Mouse (Mus musculus) liver, embryonic 11.5 days (tissue): Measurements from ENCODE around the gene Nup107. TPM values are rescaled to one million over a fixed set of nuclear protein-coding genes. Genes with fewer than 3 reads are reported as not detected.
A peak's percentile ranks its signal among the peaks of the same experiment; 100 is the strongest.

Experiments
- ATAC-seq: fragments of 200-750 bp; cut with Nextera tagmentation; replicated peaks from 2 replicates; pipeline ENCODE4 v1.8.0; 2017; ENCODE audit warnings: moderate number of reproducible peaks, mild to moderate bottlenecking, moderate TSS enrichment, moderate library complexity; ENCODE audit not compliant: low FRiP score
- DNase-seq: peaks from one replicate; pipeline ENCODE4 v3.0.0-alpha.2; 2017; ENCODE audit warnings: low spot score
- H3K27ac ChIP-seq: fragments of 300-500 bp; sonication (generic); 2 replicates; pipeline ENCODE4 v1.5.1; 2014; ENCODE audit warnings: mild to moderate bottlenecking, low read depth, low read length, control low read depth
- H3K27me3 ChIP-seq: fragments of 300-500 bp; sonication (generic); replicated peaks from 2 replicates; pipeline ENCODE4 v1.6.1; 2014; ENCODE audit warnings: low read length, mixed read lengths; ENCODE audit not compliant: control insufficient read depth, insufficient read depth
- H3K36me3 ChIP-seq: fragments of 300-500 bp; sonication (generic); 2 replicates; pipeline ENCODE4 v1.6.1; 2014; ENCODE audit warnings: mild to moderate bottlenecking, low read length, moderate library complexity, mixed read lengths; ENCODE audit not compliant: control insufficient read depth, insufficient read depth
- H3K4me1 ChIP-seq: fragments of 300-500 bp; sonication (generic); replicated peaks from 2 replicates; pipeline ENCODE4 v1.6.1; 2014; ENCODE audit warnings: low read length, mixed read lengths; ENCODE audit not compliant: control insufficient read depth, insufficient read depth
- H3K4me2 ChIP-seq: fragments of 300-500 bp; sonication (generic); 2 replicates; pipeline ENCODE4 v1.6.1; 2014; ENCODE audit warnings: mild to moderate bottlenecking, control low read depth, moderate library complexity
- H3K4me3 ChIP-seq: fragments of 300-500 bp; sonication (generic); 2 replicates; pipeline ENCODE4 v1.5.1; 2014; ENCODE audit warnings: low read depth, low read length, control low read depth
- H3K9ac ChIP-seq: fragments of 300-500 bp; sonication (generic); 2 replicates; pipeline ENCODE4 v1.6.1; 2014; ENCODE audit warnings: low read depth, low read length, control low read depth
- H3K9me3 ChIP-seq: fragments of 300-500 bp; sonication (generic); 2 replicates; pipeline ENCODE4 v1.6.1; 2016; ENCODE audit warnings: low read length, inconsistent platforms, mixed read lengths; ENCODE audit not compliant: control insufficient read depth
- WGBS: fragments of 180-500 bp; shearing (Covaris S2); extraction: QIAGEN DNeasy Blood & Tissue Kit; methylation state at CpG from one replicate; pipeline ENCODE4 v1.1.7; 2014; 5-methylcytosine and 5-hydroxymethylcytosine counted together
- polyA plus RNA-seq: library from polyadenylated mRNA; unstranded; fragments of >200 nt; fragmentation: Nextera tagmentation; extraction: Ambion mirVana; gene quantifications from 2 replicates; pipeline ENCODE4 v1.2.1, GENCODE M21; 2014

Gene Nup107
- polyA plus RNA-seq: 102 and 120 TPM in 2 replicates

DNA sequence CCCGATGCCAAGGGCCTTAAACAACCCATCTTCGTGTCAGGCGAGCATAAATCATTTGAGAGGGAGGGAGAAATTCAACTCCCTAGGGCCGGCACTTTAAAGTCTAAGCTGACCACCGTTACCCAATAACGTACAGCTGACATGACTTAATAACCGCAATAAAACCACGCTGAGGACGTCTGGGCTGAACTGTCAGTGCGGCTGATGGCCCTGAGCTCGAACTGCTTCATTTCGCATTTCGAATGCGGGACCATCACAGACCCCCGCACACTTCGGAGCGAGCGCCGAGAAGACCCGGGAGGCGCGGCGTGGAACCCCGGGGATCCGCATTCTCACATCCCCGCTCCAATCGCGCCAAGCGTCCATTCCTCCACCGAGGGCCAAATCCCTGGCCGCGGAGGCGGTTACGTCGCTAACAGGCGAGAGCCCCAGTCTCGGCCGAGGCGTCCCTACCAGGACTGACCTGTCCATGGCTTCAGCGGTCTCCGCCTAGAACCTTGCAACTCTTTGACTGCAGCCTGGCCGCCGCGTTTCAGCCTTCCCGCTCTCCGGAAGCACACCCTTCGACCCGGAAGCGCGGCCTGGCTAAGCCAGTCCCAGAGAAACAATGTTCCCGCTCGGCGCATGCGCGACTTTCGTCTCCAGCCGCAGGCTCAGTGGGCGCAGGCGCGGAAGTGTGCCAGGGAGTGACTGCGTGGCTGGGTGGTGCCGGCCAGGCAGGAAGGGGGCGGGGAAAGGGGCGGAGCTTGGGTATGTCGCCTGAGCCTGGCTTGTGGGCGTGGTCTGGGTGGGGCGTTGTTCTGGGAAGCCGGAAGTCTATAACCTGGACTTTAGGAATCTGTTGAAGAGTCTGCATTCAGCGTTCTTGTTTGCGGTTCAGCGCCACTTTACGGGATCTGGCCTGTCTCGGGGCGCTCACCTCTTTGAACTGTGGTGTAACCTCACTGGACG is at the start of gene Nup107:
TSS of gene Nup107 (minus strand) at position 565 of the 951 bp plus-strand sequence.
- ATAC-seq (peak; percentile 98), DNase-seq (peak; percentile 100)
- no peaks in the 10 kb centered on the region for H3K9me3 ChIP-seq
- H3K4me3 ChIP-seq: peak within 1 kb of the TSS; percentile 87
- H3K27ac ChIP-seq: peak within 1 kb of the TSS; percentile 82
- under 1% methylated on average over 75 of the region's 75 CpGs for WGBS
- H3K4me1 ChIP-seq: peaks cover 9% of the 10 kb centered on the region
- peak within 1 kb of the TSS; percentile 78 for H3K4me2 ChIP-seq
- H3K36me3 ChIP-seq: peaks cover 9% of the 10 kb centered on the region
- H3K9ac ChIP-seq: peak within 1 kb of the TSS; percentile 88
- no peaks in the 10 kb centered on the region for H3K27me3 ChIP-seq

DNA sequence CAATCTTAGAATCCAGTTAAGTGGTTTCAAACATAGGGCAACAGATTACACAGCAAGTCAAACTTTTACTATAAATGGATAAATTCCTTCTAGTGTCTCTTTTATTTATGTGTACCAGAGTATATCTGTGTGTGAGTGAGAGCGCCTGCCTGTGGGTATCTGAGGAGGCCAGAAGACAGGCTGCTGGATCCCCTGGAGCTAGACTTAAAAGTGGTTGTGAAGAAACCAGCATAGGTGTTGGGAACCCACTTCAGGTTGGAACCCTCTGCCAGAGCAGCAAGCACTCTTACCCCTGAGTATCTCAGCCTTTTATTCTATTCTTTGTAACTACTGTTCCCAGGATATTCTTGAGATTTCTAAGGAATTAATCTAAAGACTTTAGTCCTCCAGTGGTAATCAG is 49.3 kb upstream of the Nup107 start:
- Histone ChIP-seq H3K4me3 (no peak overlapping the region), H3K27ac (no peak overlapping the region), H3K4me1 (peaks cover 25% of the 10 kb centered on the region), H3K36me3 (no peaks in the 10 kb centered on the region), H3K4me2 (no peak overlapping the region), H3K9ac (no peak overlapping the region), H3K27me3 (no peaks in the 10 kb centered on the region), H3K9me3 (no peaks in the 10 kb centered on the region)
- ATAC-seq (no peak), DNase-seq (no peak)
- WGBS: 71% methylated on average over 1 of the region's 1 CpGs

DNA sequence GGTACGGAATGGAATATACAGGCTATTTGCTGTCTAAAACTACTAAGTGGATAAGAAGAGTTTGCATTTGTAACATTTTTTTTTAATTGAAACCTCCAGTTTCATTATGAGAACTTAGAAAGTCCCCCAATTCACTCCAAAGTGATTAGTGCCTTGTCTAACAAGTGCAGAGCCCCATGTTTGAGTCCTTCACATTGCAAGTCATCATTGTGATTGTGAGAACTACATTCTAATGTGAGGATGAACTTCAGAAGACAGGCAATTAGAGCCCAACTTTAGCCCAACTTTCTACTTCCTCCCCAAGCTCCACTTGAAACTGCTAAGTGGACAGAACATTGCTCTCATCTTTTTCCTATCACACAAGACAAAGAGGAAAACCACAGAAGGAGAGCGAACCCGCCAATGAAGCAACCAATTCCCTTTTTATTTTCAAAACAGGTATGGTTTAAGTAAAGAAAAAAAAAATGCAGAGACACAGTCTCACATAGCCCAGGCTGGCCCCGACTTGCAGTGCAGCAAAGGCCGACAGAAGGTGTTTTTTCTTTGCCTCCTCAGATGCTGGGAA is 48.0 kb upstream of the Nup107 start:
- Histone ChIP-seq H3K36me3 (no peaks in the 10 kb centered on the region), H3K9me3 (no peaks in the 10 kb centered on the region), H3K27me3 (no peaks in the 10 kb centered on the region), H3K4me2 (peak overlapping the region; percentile 3; the same call in 1 of the 2 replicates), H3K9ac (peak overlapping the region; percentile 26; the same call in 1 of the 2 replicates), H3K27ac (peak overlapping the region; percentile 28; the same call in 1 of the 2 replicates), H3K4me3 (0 out of 2 replicates have a peak overlapping the region, but pooled peaks have one; percentile 22), H3K4me1 (peaks cover 24% of the 10 kb centered on the region)
- no peak for DNase-seq
- no peak for ATAC-seq
- 56% methylated on average over 5 of the region's 5 CpGs for WGBS

DNA sequence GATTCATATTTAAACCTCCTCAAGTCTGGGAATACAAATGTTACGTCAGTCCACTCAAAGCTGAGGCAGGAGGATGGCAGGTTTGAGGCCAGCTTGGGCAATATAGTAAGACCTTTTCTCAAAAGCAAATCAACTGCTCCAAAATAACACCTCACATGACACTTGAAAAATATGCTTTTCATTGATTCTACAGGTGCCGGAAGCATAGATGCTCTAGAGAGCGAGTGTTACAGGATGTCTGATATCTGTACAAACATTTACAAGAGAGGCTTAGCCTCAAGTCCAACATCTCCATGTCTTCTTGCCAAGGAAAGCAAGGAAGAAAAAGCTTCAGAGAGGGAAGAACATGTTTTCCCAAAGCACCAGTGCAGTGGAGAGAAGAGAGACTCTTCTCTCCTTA is 47.2 kb upstream of the Nup107 start:
- Histone ChIP-seq H3K9ac (no peak overlapping the region), H3K4me3 (no peak overlapping the region), H3K27ac (no peak overlapping the region), H3K4me2 (peak overlapping the region; percentile 16; the same call in 1 of the 2 replicates), H3K27me3 (no peaks in the 10 kb centered on the region), H3K9me3 (no peaks in the 10 kb centered on the region), H3K4me1 (peaks cover 24% of the 10 kb centered on the region), H3K36me3 (no peaks in the 10 kb centered on the region)
- no peak for ATAC-seq
- WGBS: 89% methylated on average over 3 of the region's 3 CpGs
- no peak for DNase-seq

DNA sequence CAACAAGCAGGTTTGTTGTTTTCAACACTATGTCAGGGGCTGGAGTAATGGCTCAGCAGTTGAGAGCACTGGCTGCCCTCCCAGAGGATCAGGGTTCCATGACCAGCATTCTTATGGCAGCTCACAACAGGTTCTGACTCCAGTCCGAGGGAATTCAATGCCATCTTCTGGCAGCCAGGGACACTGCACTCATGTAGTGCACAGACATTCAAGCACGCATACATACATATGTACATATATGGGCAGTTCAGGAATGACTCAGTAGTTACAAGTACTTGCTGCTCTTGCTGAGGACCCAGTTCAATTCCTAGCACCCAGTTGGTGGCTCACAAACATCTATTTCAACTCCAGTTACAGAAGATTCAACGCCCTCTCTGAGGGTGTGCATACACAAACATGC is 46.4 kb upstream of the Nup107 start:
- DNase-seq: no peak
- WGBS: 78% methylated on average over 3 of the region's 3 CpGs

DNA sequence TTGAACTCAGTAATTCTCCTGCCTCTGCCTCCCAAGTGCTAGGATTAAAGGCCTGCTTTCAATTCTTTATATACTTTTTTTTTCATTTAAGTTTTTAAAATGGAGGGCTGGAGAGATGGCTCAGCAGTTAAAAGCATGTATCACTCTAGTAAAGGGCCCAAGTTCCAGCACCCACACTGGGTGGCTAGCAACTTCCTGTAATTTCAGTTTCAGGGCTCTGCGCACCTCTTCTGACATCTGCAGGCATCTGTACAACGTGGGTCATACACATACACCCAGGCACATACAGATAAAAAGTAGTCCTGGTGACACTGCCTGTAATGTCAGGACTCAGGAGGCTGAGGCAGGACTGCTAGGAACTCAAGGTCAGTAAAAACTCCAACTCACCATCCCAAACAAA is 43.8 kb upstream of the Nup107 start:
- Histone ChIP-seq H3K4me2 (no peak overlapping the region), H3K9ac (no peak overlapping the region), H3K27ac (no peak overlapping the region; the same call in none of the 2 replicates), H3K4me1 (peaks cover 24% of the 10 kb centered on the region), H3K9me3 (no peaks in the 10 kb centered on the region), H3K27me3 (no peaks in the 10 kb centered on the region), H3K36me3 (no peaks in the 10 kb centered on the region), H3K4me3 (no peak overlapping the region)
- 52% methylated on average over 2 of the region's 2 CpGs for WGBS
- DNase-seq (no peak), ATAC-seq (0 out of 2 replicates have a peak, but pooled peaks have one; percentile 33)

More for the DNA sequence above, 46.4 kb upstream of the Nup107 start:
- Histone ChIP-seq H3K27me3 (no peaks in the 10 kb centered on the region), H3K27ac (no peak overlapping the region), H3K4me1 (peaks cover 19% of the 10 kb centered on the region), H3K4me3 (no peak overlapping the region), H3K36me3 (no peaks in the 10 kb centered on the region), H3K9ac (no peak overlapping the region), H3K4me2 (no peak overlapping the region), H3K9me3 (no peaks in the 10 kb centered on the region)
- peak; percentile 53 for ATAC-seq

DNA sequence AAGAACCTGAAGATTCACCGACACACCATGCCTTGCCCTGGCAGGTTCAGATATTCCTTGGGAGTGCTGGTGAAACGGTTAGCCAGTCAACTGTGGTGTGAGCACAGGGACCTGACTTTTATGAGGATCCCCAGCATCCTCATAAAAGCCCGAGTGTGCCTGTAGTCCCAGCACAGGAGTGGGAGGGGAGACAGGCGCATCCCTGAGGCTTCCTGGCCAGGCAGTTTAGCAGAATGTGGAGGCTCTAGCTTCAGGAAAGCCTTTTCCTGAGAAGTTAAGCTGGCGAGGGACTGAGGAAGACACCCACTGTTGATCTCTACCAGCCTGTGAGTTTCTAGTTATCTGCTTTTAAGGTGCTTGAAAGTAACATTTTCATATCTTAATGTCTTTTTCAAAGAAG is 42.9 kb upstream of the Nup107 start:
- H3K27ac ChIP-seq: no peak overlapping the region
- H3K4me1 ChIP-seq: peaks cover 24% of the 10 kb centered on the region
- ATAC-seq (no peak), DNase-seq (no peak)
- 56% methylated on average over 5 of the region's 5 CpGs for WGBS
- H3K4me3 ChIP-seq: no peak overlapping the region
- no peaks in the 10 kb centered on the region for H3K36me3 ChIP-seq
- H3K4me2 ChIP-seq: no peak overlapping the region
- H3K9me3 ChIP-seq: no peaks in the 10 kb centered on the region
- H3K9ac ChIP-seq: no peak overlapping the region
- no peaks in the 10 kb centered on the region for H3K27me3 ChIP-seq

DNA sequence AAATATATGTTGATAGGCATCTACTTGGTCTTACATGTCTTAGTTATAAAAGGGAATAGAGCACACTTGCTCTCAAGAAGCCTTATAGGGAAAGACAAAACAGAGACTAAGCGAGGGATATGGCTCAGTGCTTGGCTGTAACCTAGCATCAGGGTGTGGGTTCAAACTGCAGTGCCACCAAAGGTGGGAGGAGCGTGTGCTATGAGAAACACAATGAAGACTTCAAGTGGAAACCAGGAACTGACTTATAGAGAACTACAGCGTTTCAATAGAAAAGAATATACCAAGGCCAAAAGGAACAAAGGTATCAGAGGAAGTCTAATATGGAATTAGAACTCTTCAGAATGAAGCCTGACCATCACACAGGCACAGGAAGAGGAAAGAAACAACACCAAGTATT is 38.3 kb upstream of the Nup107 start:
- no peaks in the 10 kb centered on the region for H3K27me3 ChIP-seq
- DNase-seq: no peak
- H3K36me3 ChIP-seq: no peaks in the 10 kb centered on the region
- WGBS: 64% methylated on average over 3 of the region's 3 CpGs
- H3K4me2 ChIP-seq: no peak overlapping the region
- H3K4me3 ChIP-seq: no peak overlapping the region
- H3K9ac ChIP-seq: no peak overlapping the region
- ATAC-seq: no peak
- H3K4me1 ChIP-seq: peaks cover 37% of the 10 kb centered on the region
- H3K27ac ChIP-seq: no peak overlapping the region
- no peaks in the 10 kb centered on the region for H3K9me3 ChIP-seq
